Mouse (Mus musculus) brain, embryonic 18.5 days (tissue): ENCODE results near the gene N4bp2l1.

Source experiments
- DNase-seq: peaks from one replicate; pipeline ENCODE4 v3.0.0-alpha.2; 2012; ENCODE audit warnings: low read depth, low spot score

The N4bp2l1 gene

DNA sequence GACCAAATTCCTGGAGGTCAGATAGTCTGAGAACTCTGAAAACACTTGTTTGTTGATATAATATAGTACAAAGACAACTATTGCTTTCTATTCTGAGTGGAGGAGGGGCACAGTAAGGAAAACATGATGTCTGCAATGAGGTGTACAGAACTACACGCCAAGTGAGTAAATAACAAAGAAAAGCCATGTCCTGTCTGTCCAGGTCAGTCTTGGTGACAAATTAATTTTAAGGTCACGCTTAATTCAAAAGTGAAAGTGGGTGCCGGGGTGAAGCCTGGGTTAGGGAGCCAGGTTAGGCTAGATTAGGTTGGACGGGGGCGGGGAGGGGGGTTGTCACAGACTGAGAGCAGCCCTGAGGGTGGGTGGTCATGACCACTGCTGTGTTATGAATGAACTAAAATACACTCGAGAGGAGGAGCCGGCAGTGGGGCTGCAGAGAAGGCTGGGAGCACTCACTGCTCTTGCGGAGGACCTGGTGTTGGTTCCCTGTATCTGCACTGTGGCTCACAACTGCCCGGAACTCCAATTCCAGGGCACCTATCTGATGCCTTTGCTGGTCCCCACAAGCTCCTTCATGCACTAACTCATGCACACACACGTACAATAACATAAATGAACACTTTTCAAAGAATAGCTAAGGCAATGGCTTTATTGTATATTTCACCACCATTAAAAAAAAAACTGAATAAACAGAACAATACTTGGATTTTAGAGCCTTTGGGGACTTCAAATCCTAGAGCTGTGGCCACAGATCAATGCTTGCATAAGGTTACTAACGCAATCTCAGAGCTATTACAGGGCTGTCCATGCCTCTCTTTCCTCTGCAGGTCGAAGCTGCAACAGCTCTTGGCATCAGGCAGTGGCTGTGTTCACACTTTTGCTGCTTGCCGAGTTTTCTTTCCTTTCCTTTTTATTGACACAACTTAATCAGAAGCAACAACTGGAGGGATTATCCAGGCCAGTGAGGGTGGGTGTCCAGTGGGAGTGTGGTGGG is 2.6 kb upstream of the N4bp2l1 start:
- DNase-seq: no peak

DNA sequence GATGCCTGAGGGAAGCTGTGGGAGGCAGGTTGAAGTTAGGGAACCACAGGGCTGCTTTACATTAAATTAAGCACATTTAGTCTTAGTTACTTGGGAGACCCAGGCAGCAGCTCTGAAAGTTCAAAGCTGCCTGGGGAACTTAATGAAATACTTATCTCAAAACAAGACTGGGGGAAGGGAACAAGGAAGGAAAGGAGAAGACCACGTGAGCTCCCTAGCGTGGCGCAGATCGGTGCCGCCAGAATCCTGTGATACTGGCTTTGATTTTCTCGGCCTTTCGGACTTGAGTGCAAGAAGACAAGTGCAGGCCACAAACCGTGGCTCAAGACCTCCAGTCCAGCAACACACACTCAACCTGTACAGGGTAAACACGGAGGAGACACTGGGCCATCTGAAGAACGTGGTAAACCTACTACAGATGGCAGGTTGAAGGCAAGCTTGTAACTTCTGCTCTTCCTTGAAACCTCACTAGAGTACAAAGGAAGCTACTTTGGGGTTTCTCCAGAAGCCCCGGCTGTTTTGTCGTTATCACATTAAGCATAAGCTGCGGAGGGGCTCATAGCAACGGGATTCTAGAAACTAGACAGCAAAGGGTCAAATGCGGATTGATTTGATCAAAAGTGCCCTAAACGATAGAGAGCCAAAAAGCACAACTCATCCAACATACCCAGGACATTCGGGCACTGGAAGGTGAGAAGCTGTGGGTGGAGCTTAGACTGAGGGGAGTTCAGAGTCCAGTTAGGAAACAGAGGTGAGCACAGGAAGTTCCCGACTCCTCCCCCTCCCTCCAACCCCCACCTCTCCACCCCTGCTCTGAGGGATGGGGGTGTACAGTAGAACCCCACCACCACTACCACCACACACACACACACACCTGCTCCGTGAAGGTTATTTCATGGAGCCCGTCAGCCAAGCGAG is 1.5 kb upstream of the N4bp2l1 start:
- DNase-seq: no peak

DNA sequence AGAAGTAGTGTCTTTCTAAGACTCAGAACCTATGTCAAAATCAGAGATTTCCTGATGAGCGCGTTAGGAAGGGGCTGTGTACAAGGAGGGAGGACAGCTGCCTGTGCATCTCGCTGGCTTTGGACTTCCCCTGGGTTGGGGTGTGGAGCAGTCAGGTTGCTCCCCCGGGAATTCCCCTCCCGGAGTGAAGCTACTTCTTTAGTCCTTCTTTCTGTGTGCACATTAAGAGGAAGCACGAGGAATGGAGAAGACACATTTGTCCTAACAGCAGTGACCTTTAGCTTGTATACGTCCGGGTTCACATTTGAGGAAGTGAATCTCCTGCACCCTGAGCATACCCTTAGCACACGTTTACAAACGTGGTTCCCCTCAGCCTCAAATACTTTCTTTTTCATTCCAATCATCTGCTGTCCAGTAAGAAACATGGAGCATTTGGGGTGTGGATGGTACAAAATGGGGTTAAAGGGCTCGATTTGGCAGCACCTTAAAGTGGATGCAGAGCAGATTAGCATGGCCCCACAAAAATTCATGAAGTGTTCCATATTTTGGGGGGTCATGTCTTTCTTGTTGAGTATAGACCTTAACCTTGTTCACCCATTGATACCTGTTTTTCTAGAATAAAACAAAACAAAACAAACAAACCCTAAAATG is 1.5 kb downstream of the N4bp2l1 start:
- no peak for DNase-seq

DNA sequence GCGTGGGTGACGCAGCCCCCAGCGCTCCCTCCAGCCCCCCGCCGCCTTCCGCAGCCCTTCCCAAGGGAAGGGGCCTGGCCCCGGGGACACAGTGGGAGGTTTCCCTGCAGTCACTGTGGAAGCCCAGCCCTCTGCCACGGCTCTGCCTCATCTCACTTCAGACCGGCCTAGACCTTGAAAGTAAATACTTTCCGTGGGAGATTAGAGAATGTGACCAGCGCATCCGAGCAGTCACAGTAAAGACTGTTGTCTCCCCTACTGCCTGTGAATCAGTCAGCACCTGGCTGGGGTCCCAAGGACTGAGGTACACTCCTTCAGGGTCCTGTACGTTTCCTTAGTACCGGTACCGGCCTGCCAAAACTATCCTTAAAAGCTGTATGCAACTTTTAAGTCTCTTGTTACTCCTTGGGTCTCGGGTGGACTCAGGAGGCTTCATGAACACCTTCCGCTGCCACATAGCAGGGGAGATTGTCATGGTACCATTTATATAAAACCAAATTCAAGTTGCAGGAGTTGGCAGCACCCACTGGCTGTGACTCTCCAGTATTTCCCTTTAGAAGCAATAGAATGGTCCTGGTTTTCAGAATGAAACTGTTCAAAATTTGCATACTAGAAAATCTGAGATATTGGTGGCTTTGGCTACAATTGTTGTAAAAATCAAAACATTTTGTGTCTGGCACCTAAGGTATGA is 2.2 kb downstream of the N4bp2l1 start:
- DNase-seq: no peak

DNA sequence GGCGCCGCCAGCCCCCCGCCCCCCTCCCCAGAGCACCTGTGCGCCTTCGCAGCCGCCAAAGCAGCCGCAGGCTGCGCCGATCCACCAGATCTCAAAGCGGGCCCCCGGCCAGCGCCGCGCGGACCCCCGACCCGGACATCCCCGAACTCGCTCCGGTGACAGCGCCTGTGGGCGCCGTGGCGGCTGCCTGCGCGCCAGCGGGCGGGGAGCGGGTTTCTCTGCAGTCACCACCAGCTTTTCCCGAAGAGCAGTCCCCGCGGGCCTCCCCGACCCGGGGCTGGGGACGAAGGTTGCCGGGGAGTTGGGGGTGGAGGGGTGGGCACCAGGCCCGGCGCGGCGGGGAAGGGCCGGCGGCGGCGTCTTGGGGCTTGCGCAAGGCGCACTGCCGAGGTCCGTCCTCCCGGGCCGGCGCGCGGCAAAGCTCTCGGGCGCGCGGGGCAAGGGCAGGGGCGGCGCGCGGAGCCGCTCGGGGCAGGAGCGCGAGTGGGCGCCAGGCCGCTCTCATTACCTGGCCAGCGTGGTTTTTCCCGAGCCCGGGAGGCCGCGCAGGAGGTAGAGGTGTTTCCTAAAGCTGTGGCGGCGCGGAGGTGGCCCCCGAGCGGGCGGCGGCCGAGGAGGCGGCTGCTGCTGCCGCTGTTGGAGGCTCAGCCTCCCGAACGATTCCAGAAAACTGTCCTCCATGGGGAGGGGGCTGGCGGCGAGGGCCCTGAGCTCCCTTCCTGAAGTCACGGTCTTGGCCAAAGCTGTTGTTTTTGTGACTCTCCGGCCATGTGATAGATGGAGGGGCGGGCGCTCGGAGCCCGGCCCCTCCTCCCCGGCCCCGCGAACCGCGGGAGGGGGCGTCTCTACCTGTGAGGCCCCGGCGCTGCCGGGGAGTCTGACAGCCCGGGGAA is 3.0 kb downstream of the N4bp2l1 start:
- DNase-seq: no peak

DNA sequence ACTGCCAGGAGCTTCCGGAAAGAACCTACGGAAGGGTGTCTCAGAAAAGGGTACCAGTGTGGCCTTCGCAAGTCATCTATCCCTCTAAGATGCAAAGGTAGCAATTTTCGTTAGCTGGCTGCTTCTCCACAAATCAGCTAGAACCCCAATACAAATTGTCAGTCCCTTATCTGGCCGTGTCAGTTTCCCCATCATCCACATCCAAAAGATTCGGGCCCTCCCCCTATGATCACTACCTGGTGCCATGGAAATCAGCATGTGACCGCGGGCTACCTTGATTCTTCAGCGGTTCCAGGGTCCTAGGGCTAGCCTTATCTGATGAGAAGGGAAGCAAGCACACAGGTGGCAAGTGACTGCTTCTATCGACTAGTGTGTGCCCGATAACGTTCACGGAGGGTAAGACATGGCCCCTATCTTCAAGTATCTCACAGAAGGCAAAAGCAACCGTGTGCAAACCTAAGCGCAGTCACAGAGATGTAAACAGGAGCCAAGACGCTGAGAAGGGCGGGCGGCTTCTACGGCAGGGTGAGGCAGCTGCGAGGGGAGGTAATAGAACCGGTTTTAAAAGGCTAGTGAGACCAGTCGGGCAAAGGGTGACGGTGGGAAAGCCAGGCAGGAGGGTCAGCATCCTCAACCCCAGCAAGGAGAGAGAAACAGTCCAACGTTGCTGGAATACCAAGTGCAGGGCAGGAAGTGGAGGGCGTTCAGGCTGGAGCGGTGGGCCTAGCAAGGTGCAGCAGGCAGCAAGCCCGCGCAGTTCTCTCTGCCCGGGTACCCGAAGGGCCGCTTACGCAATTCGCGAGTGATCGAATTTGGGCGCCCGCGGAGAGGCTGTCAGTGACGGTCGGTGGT is 3.9 kb downstream of the N4bp2l1 start:
- no peak for DNase-seq

DNA sequence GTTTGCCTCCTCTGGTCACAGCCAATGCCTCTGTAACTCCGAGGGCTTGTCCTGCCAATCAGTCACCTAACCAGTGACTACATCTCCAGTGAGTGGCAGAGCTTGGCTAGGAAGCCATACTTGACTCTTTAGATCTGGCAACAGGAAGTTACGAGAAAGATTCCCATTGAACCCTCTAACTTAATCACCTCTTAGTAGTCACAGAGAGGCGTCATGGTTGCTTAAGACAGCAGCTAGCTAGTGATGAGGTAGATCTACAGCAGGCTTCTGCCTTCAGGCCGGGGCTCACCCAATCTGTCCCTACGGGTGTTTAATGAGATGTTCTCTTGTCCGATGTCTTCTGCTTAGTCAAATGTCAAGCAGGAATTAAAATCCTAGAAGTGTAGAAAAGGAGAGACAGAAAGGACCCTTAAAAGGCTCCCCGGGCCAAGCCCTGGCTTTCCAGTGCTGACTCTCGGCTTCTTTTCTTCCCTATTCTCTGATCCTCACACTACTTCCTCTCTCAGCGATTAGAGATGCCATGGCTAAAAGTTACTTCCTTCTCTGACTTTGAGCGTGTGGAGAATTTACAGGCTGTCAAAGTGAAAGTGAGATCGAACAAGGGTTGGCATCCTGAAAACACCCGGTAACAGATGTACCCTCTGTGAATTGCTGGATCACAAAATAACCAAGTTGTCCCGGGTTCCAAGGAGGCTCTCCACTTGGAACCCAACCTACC is 4.6 kb downstream of the N4bp2l1 start:
- no peak for DNase-seq

DNA sequence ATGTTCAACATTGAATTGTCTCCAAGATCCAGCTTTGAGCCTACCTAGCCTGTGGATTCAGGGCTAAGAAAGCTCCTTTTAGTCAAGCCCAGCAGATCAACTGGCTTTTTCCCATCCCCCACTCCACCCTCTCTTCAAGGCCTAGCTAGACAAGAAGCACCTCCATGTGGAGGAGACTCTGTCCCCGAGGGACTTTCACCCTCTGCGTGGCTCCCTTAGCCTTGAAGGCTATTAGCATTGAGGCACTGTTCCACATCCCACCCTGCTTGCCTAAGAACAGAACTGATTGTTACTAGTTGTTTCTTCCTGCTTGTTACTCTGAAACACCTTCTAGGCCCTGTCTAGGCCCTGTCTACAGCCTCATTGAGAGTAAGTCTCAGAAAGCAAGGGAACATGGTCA is 7.0 kb downstream of the N4bp2l1 start:
- DNase-seq: no peak

DNA sequence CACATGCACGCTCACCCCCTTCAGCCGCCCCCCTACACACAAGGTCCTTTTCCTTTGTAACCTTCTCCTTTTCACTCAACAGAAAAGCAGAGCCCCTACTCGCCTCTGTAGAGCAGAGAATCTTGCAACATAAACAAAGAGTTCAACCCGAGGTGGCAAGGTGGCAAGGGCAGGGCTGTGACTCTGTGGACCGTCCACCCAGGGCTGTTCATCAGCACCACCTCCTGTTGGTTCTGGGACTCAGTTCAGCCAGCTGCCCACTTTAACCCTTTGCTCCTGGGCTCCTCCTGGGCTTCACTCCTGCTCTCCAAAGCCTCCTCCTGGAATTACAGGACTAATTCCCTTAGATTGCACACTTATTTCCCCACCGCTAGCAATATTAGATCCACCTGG is 12.7 kb downstream of the N4bp2l1 start:
- no peak for DNase-seq

DNA sequence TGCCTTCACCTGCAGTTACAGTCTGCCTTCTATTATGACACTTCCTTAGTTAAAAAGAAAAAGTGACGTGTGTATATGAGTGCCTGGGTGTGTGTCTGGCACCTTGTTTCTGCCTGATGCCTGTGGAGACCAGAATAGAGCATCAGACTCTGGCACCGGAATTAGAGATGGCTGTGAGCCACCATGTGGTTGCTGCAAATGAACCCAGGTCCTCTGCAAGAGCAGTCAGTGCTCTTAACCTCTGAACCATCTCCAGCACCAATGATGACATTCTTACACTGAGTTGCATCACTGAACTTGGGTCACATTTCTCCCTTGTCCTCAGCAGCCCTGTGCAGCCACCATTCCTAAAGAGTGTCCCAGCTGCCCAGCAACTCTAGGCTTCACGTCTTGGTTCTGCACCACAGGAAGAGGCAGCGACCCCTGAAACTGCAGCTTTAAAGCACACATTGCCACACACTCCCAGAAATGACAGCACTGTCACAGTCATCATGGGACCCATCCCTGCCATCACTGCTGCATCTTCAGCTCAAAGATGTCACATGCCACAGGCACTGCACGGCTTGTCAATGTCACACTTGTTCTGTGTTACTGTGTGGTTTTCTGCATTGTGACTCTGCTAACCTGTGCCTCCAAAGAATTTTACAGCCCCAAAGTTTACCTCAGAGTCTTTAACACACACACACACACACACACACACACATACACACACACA is 13.2 kb downstream of the N4bp2l1 start:
- DNase-seq: no peak

DNA sequence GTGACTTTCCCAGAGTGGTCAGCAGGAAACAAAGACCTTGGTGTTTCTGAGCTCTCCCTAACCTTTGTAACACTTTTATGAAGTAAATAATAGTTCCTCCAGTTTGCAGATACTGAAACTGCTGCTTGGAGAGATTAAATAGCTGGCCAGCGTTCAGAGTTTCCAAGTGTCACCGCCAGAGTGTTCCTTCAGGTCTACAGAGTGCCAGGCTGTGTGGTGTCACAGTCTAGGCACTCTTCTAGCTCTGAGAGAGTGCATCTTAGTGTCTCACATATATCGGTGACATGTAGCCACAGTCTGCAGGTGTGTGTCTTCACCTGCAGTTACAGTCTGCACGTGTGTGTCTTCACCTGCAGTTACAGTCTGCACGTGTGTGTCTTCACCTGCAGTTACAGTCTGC is 13.8 kb downstream of the N4bp2l1 start:
- no peak for DNase-seq

DNA sequence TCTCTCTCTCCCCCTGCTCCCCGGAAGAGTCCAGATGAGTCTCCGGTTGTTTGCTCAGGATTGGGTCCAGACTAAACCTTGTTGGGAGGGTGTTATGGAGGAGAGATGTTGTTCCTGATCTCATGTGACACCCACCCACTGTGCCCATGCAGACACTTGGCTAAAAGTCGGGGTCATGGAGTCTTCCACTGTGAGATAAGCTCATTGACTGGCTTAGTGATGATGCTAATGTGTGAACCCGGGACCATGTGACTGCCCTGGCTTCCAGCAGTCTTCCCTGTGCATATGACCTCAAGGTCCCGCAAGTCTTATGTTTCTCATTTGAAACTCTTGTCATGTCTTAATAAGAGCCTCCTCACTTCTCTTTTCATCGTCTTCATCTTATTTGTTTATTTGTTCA is 15.8 kb downstream of the N4bp2l1 start:
- DNase-seq: no peak

DNA sequence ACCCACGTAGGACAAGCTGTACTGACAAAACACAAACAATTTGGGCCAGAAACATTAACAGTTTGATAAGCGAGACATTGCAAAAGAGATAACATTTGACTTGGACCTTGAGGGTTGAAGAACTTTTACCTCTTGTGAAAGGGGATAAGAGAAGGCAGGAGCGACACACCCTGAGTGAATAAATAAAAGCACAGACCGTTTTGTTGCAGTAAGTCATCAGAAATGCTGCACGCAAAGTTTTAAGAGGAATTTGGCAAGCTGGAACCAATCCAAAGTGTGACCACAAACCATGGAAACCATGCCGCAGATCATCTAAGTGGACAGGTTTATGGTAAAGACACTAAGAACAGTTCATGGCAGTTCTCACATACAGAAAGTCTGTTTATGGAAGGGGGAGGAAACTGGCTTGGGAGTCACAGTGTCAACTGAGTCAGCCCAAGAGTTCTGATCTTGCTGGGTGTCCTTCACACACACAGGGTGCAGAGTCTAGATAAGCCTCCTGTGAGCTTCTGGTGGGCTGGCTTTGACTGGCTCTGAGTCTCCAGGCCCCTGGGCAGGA is 18.3 kb downstream of the N4bp2l1 start:
- no peak for DNase-seq

DNA sequence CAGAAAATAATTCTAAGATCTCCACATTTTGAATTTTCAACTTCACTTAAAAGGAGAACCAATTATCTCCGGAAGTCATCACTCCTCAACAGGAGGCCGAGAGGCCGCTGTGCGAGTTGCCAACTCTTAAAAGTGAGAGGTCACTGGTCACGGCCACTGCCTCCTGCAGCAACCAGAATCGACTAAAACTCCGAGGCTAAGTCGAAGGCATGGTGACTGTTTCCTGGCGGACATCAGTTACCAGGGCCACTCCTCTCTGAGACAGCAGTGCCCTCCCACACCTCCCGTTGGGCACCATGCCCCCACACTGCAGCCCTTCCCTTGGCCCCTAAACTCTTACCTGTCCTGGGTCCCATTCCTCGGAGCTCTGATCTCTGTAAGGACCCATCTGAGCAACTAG is 20.2 kb downstream of the N4bp2l1 start:
- DNase-seq: no peak

DNA sequence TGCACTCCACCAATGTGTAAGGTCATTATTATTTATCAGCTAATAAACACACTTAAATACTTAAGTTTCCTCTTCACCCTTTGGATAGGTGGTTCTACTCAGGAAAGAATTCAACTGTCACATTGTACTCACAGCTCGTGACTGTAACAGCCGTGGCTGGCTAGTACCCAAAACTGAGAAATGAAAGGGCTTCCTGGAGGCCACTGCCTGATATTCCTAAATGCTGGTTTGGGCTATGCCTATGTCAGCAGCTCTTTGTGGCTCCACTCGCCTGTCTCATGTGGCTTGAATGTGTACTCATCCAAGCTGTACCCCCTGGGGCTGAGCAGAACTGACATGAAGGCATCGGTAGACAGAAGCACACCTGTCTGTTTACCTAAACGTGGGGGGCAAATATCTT is 22.1 kb downstream of the N4bp2l1 start:
- no peak for DNase-seq

DNA sequence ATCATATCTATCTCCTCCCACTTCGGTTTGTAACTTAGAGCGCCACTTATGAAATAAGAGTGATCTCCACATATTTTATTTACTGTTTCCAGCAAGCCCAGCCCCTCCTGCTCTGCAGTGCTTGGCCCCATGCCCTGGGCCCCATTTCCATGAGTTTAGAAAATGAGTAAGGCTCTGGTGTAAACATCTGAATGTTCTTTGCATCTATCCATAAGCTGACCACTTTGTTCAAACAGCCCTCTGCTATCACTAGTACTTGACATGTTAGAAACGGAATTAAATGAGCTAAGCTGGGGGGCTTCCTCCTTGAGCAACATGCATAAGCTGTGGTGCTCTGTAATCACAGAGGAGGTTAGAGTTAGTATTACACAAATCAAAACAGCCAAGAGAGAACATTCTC is 22.6 kb downstream of the N4bp2l1 start:
- no peak for DNase-seq

DNA sequence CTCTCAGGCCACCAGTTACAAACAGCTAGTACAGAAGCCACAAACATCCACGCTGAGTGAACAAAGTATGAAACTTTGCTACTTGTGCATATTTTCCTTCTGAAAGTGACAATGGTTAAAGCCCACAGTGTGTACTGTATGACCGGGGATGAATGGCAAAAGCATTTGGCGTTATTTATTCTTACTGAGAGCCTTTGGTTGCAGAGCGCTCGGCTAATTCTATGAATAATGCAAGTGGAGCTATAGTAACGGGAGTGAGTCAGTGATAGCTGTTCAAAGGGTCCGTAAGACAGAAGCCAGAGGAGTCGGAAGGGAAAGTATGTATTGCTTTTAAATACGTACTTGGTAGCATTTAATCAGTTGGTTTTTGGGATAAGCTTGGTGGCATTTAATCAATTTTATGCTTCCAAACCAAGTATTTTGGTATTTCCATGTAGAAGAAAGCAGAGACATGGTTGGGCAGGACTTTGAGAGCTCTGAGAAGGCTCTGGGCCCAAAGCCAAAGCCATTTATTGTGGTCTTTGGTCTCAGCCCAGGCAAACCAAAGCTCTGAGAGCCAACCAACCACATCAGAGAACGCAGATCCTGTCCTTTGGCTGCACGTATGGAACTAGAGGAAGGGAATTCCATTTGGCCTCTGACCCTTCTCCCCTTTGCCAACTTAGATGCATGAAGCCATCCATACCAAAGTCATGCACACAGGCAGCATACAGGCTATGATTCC is 26.3 kb downstream of the N4bp2l1 start:
- no peak for DNase-seq
